Mouse (Mus musculus): Measurements from ENCODE around the gene Smyd3. TPM values are rescaled to one million over a fixed set of nuclear protein-coding genes. Genes with fewer than 3 reads are reported as not detected.
"Not testable (repeated sequence)": the region's sequence is repeated elsewhere in the genome, so short reads cannot be mapped to it uniquely, and the experiment has no call there.

Smyd3 gene
- polyA plus RNA-seq, 1 experiment from 2014 or later: 22.0 TPM

DNA sequence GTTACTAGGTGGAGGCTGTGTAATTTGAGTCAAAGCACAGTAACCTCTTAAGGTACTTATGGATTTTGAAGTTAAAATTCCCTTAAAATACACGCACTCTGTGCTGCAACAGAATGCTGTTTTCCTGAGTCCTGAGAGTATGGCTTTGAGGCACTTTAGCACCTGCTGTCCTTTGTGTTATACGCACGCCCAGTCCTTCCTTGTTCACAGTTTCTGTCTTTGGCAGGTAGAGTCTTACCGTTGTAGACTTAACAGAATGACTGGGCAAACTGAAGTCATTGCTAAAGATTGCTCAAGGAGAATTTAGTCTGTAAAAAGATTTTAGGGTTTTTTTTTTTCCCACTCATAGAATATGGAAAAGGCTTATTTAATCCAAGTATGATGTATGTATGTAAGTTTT, 34.1 kb upstream of the Smyd3 start:
- Histone ChIP-seq H3K4me1 (peaks cover 18% of the 10 kb centered on the region), H3K4me3 (replicated peaks) (no peak overlapping the region), H3K4me2 (replicated peaks) (no peak overlapping the region), H3K9ac (no peak overlapping the region), H3K27me3 (no peaks in the 10 kb centered on the region), H3K9me3 (replicated peaks) (no peaks in the 10 kb centered on the region), H3K27ac (replicated peaks) (no peak overlapping the region), H3K36me3 (0 out of 2 replicates have a peak, but pooled peaks cover 7% of the 10 kb centered on the region)
- ATAC-seq (ENCODE audit: insufficient number of reproducible peaks, low FRiP score, low TSS enrichment, low read depth): no peak
- WGBS: 80% methylated on average over 4 of the region's 4 CpGs

GRCm38 (mm10) chr1:179551336-179551735, 33.5 kb upstream of the Smyd3 start:
- Histone ChIP-seq H3K36me3 (0 out of 2 replicates have a peak, but pooled peaks cover 7% of the 10 kb centered on the region), H3K4me2 (replicated peaks) (no peak overlapping the region), H3K4me1 (peaks cover 18% of the 10 kb centered on the region), H3K27me3 (no peaks in the 10 kb centered on the region), H3K9me3 (replicated peaks) (no peaks in the 10 kb centered on the region), H3K9ac (no peak overlapping the region), H3K27ac (replicated peaks) (no peak overlapping the region), H3K4me3 (replicated peaks) (no peak overlapping the region)
- 80% methylated on average over 3 of the region's 3 CpGs for WGBS
- ATAC-seq (ENCODE audit: insufficient number of reproducible peaks, low FRiP score, low TSS enrichment, low read depth): no peak

DNA sequence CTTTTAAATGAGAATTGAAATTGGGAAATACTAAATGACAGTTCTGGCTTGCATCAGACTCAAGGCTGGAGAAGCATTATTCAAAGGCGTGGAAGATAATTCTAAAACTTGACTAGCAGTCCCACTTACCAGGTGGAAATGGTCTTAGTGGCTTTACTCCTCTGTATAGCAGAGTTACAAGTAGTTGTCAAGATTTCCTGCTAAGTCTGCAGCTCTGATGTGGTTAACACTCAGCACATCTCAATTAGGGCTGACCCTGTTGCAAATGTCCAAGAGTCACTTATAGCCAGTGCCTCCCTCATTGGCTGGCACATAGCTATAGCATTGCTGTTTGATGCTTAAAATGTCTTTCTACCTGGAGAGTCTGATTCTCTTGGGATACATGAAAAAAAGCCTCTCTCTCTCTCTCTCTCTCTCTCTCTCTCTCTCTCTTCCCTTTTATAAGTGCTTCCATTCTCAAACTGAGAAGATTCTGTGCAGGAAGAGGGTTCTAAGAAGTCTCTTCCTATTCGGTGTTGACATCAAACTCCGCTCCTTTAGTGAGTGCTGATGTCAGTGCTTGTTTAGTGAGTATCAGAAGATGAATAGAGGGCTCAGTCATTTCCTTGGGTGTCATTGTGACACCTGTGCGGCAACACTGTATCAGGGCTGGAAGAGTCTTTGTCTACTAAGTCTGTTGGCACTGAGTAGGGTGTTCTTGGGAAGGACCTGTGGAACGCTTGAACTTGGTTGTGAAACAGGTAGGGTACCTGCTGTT, 31.3 kb upstream of the Smyd3 start:
- H3K36me3 ChIP-seq: 0 out of 2 replicates have a peak, but pooled peaks cover 7% of the 10 kb centered on the region
- no peak overlapping the region for H3K4me3 ChIP-seq (replicated peaks)
- no peaks in the 10 kb centered on the region for H3K9me3 ChIP-seq (replicated peaks)
- H3K27me3 ChIP-seq: no peaks in the 10 kb centered on the region
- no peak overlapping the region for H3K4me2 ChIP-seq (replicated peaks)
- no peak overlapping the region for H3K27ac ChIP-seq (replicated peaks)
- peaks cover 30% of the 10 kb centered on the region for H3K4me1 ChIP-seq
- no peak for ATAC-seq (ENCODE audit: insufficient number of reproducible peaks, low FRiP score, low TSS enrichment, low read depth)
- 89% methylated on average over 5 of the region's 5 CpGs for WGBS
- no peak overlapping the region for H3K9ac ChIP-seq

DNA sequence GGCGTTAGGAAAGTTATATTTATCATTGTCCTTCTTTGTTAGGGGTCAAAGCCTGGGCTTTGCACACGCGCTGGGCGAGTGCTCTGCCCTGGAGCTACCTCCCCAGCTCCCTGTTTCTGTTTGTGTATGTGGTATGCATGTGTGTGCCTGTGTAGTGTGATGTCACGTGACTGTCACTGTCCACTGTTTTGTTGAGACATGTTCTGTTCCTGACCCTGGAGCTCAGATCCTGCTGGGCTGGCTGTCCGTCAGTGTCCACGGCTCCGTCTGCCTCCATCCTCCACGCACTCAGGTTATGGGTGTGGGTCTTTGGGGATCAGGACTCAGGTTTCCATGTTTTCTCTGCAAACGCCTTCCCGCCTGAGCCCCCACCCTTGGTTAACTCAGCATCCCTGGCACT, 30.4 kb upstream of the Smyd3 start:
- ATAC-seq (ENCODE audit: insufficient number of reproducible peaks, low FRiP score, low TSS enrichment, low read depth): no peak
- no peak overlapping the region for H3K4me2 ChIP-seq (replicated peaks)
- H3K27ac ChIP-seq (replicated peaks): no peak overlapping the region
- no peak overlapping the region for H3K9ac ChIP-seq
- peaks cover 27% of the 10 kb centered on the region for H3K4me1 ChIP-seq
- 58% methylated on average over 11 of the region's 11 CpGs for WGBS
- no peak overlapping the region for H3K4me3 ChIP-seq (replicated peaks)
- no peaks in the 10 kb centered on the region for H3K27me3 ChIP-seq
- no peaks in the 10 kb centered on the region for H3K9me3 ChIP-seq (replicated peaks)
- 0 out of 2 replicates have a peak, but pooled peaks cover 7% of the 10 kb centered on the region for H3K36me3 ChIP-seq

DNA sequence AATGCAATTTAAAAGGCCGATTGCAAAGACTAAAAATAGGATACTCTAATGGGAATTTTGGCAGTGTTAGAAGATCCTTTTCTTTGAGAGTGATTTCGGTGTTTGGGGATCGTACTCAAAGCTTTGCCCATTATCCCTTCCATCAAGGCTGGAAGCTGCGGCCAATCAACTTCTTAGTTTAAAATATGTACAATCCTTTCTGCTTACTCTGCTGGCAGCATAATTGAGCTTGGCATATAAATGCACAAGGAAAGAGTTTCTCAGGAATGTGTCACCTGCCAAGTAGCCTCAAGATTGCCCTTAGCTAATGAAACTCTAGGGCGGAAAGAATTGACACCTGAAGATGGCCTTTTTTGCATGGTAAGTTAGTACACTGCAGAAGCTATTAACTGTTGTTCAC, 29.3 kb upstream of the Smyd3 start:
- H3K4me3 ChIP-seq (replicated peaks): peak overlapping the region; percentile 73
- H3K4me1 ChIP-seq: peaks cover 27% of the 10 kb centered on the region
- no peaks in the 10 kb centered on the region for H3K9me3 ChIP-seq (replicated peaks)
- H3K27ac ChIP-seq (replicated peaks): peak overlapping the region; percentile 93
- no peaks in the 10 kb centered on the region for H3K27me3 ChIP-seq
- ATAC-seq (ENCODE audit: insufficient number of reproducible peaks, low FRiP score, low TSS enrichment, low read depth): no peak
- WGBS: 6% methylated on average over 5 of the region's 5 CpGs
- H3K36me3 ChIP-seq: 0 out of 2 replicates have a peak, but pooled peaks cover 7% of the 10 kb centered on the region
- peak overlapping the region; percentile 76 for H3K4me2 ChIP-seq (replicated peaks)
- peak overlapping the region; percentile 59; the same call in 1 of the 2 replicates for H3K9ac ChIP-seq

GRCm38 (mm10) chr1:179546551-179546917, 28.7 kb upstream of the Smyd3 start:
- H3K27ac ChIP-seq (replicated peaks): peak overlapping the region; percentile 93
- H3K36me3 ChIP-seq: 0 out of 2 replicates have a peak, but pooled peaks cover 7% of the 10 kb centered on the region
- peak overlapping the region; percentile 76 for H3K4me2 ChIP-seq (replicated peaks)
- no peaks in the 10 kb centered on the region for H3K27me3 ChIP-seq
- peak overlapping the region; percentile 59 for H3K9ac ChIP-seq
- peak; percentile 83 for ATAC-seq (ENCODE audit: insufficient number of reproducible peaks, low FRiP score, low TSS enrichment, low read depth)
- WGBS: 0% methylated on average over 36 of the region's 44 CpGs
- no peaks in the 10 kb centered on the region for H3K9me3 ChIP-seq (replicated peaks)
- H3K4me3 ChIP-seq (replicated peaks): peak overlapping the region; percentile 73
- peaks cover 27% of the 10 kb centered on the region for H3K4me1 ChIP-seq

GRCm38 (mm10) chr1:179545768-179546550, 28.1 kb upstream of the Smyd3 start, which contains the start of the genes Tfb2m and Cnst:
Gene Tfb2m, minus strand, starts transcription at chr1:179546267.
Gene Cnst, plus strand, starts transcription at chr1:179546370.
- under 1% methylated on average over 66 of the region's 69 CpGs for WGBS
- Histone ChIP-seq H3K4me1 (peaks cover 27% of the 10 kb centered on the region), H3K4me2 (replicated peaks) (peak within 1 kb of the TSS; percentile 76), H3K27ac (replicated peaks) (peak within 1 kb of the TSS; percentile 93), H3K4me3 (replicated peaks) (peak within 1 kb of the TSS; percentile 73), H3K9ac (peak within 1 kb of the TSS; percentile 59)
- not testable (repeated sequence) for H3K9me3 ChIP-seq (replicated peaks); H3K27me3 ChIP-seq; H3K36me3 ChIP-seq
- peak; percentile 99 for ATAC-seq (ENCODE audit: insufficient number of reproducible peaks, low FRiP score, low TSS enrichment, low read depth)

- Histone ChIP-seq H3K4me2 (replicated peaks) (no peak overlapping the region), H3K9me3 (replicated peaks) (no peaks in the 10 kb centered on the region), H3K27ac (replicated peaks) (no peak overlapping the region), H3K36me3 (peaks cover 16% of the 10 kb centered on the region), H3K9ac (no peak overlapping the region), H3K4me1 (peaks cover 13% of the 10 kb centered on the region), H3K4me3 (replicated peaks) (no peak overlapping the region), H3K27me3 (no peaks in the 10 kb centered on the region)
- no peak for ATAC-seq (ENCODE audit: insufficient number of reproducible peaks, low FRiP score, low TSS enrichment, low read depth)
- 61% methylated on average over 3 of the region's 3 CpGs for WGBS
Observed at GRCm38 (mm10) chr1:179541502-179541901, 23.7 kb upstream of the Smyd3 start.

- Histone ChIP-seq H3K4me1 (peaks cover 7% of the 10 kb centered on the region), H3K27ac (replicated peaks) (no peak overlapping the region), H3K4me3 (replicated peaks) (no peak overlapping the region), H3K9ac (no peak overlapping the region), H3K27me3 (no peaks in the 10 kb centered on the region), H3K4me2 (replicated peaks) (no peak overlapping the region), H3K36me3 (peaks cover 24% of the 10 kb centered on the region), H3K9me3 (replicated peaks) (no peaks in the 10 kb centered on the region)
- ATAC-seq (ENCODE audit: insufficient number of reproducible peaks, low FRiP score, low TSS enrichment, low read depth): no peak
- WGBS: 89% methylated on average over 3 of the region's 3 CpGs
Observed at GRCm38 (mm10) chr1:179539887-179540286, 22.0 kb upstream of the Smyd3 start.

DNA sequence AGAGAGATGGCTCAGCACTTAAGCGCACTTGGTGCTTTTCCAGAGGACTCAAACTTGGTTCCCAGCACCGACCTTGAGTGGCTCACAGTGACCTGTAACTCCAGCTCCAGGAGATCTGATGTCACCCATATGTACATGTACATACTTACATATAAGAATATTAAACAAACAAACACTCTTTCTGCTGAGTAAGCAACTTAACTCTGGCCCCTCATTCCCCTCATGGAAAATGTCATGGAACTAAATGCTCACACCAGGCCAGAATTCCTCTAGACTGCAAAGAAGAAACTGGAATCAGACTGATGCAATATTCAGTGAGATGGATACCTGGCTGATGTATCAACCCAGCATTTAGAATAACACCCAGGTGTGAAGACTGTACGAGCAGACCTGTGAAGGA, 21.2 kb upstream of the Smyd3 start:
- H3K9ac ChIP-seq: no peak overlapping the region
- H3K9me3 ChIP-seq (replicated peaks): no peaks in the 10 kb centered on the region
- 96% methylated on average over 3 of the region's 3 CpGs for WGBS
- peaks cover 32% of the 10 kb centered on the region for H3K36me3 ChIP-seq
- H3K27ac ChIP-seq (replicated peaks): no peak overlapping the region
- ATAC-seq (ENCODE audit: insufficient number of reproducible peaks, low FRiP score, low TSS enrichment, low read depth): no peak
- no peaks in the 10 kb centered on the region for H3K27me3 ChIP-seq
- H3K4me2 ChIP-seq (replicated peaks): no peak overlapping the region
- no peak overlapping the region for H3K4me3 ChIP-seq (replicated peaks)
- H3K4me1 ChIP-seq: no peaks in the 10 kb centered on the region

GRCm38 (mm10) chr1:179519901-179520300, 2.1 kb upstream of the Smyd3 start:
- Histone ChIP-seq H3K4me3 (replicated peaks) (no peak overlapping the region), H3K36me3 (no peaks in the 10 kb centered on the region), H3K9ac (no peak overlapping the region), H3K27me3 (no peaks in the 10 kb centered on the region), H3K4me1 (peaks cover 7% of the 10 kb centered on the region; the same call in 1 of the 2 replicates), H3K9me3 (replicated peaks) (no peaks in the 10 kb centered on the region), H3K27ac (replicated peaks) (no peak overlapping the region), H3K4me2 (replicated peaks) (no peak overlapping the region)
- ATAC-seq (ENCODE audit: insufficient number of reproducible peaks, low FRiP score, low TSS enrichment, low read depth): no peak
- WGBS: 79% methylated on average over 3 of the region's 3 CpGs

All from embryonic facial prominence, embryonic 15.5 days (tissue).